Mouse (Mus musculus) liver, embryonic 16.5 days (tissue): ENCODE data around the gene Cfap77. TPM values are rescaled to one million over a fixed set of nuclear protein-coding genes. Genes with fewer than 3 reads are reported as not detected.
"Not testable (repeated sequence)": the region's sequence is repeated elsewhere in the genome, so short reads cannot be mapped to it uniquely, and the experiment has no call there.

Experiments
- ATAC-seq: fragments of 200-750 bp; cut with Nextera tagmentation; 2 replicates; pipeline ENCODE4 v1.8.0; 2017; ENCODE audit warnings: low read depth, mild to moderate bottlenecking, moderate number of reproducible peaks, moderate library complexity
- H3K27ac ChIP-seq: fragments of 300-500 bp; sonication (generic); 2 replicates; pipeline ENCODE4 v1.5.1; 2014; ENCODE audit warnings: mild to moderate bottlenecking, low read length
- H3K27me3 ChIP-seq: fragments of 300-500 bp; sonication (generic); 2 replicates; pipeline ENCODE4 v1.6.1; 2014; ENCODE audit warnings: low read depth, low read length, mixed read lengths; ENCODE audit not compliant: control insufficient read depth, insufficient read depth
- H3K36me3 ChIP-seq: fragments of 300-500 bp; sonication (generic); 2 replicates; pipeline ENCODE4 v1.6.1; 2014; ENCODE audit warnings: mild to moderate bottlenecking; ENCODE audit not compliant: control insufficient read depth, insufficient read depth
- H3K4me1 ChIP-seq: fragments of 300-500 bp; sonication (generic); 2 replicates; pipeline ENCODE4 v1.6.1; 2014; ENCODE audit warnings: low read depth, low read length, mixed read lengths; ENCODE audit not compliant: control insufficient read depth
- H3K4me2 ChIP-seq: fragments of 300-500 bp; sonication (generic); 2 replicates; pipeline ENCODE4 v1.6.1; 2014; ENCODE audit warnings: low read depth, low read length, mixed read lengths
- H3K4me3 ChIP-seq: fragments of 300-500 bp; sonication (generic); 2 replicates; pipeline ENCODE4 v1.5.1; 2014; ENCODE audit warnings: low read depth, mild to moderate bottlenecking, low read length
- H3K9ac ChIP-seq: fragments of 300-500 bp; sonication (generic); 2 replicates; pipeline ENCODE4 v1.6.1; 2014; ENCODE audit warnings: low read depth, low read length
- H3K9me3 ChIP-seq: fragments of 300-500 bp; sonication (generic); replicated peaks from 2 replicates; pipeline ENCODE4 v1.6.1; 2016; ENCODE audit warnings: low read length; ENCODE audit not compliant: control insufficient read depth
- WGBS: fragments of 180-500 bp; shearing (Covaris S2); extraction: QIAGEN DNeasy Blood & Tissue Kit; methylation state at CpG from one replicate; pipeline ENCODE4 v1.1.7; 2014; ENCODE audit not compliant: insufficient replicate concordance; 5-methylcytosine and 5-hydroxymethylcytosine counted together
- polyA plus RNA-seq: library from polyadenylated mRNA; unstranded; fragments of >200 nt; fragmentation: Nextera tagmentation; extraction: Ambion mirVana; gene quantifications from 2 replicates; pipeline ENCODE4 v1.2.1, GENCODE M21; 2015

Cfap77 gene
- polyA plus RNA-seq, 1 experiment from 2014 or later: 0.11 TPM

- not testable (repeated sequence) for H3K9me3 ChIP-seq, H3K4me2 ChIP-seq, H3K27me3 ChIP-seq, H3K36me3 ChIP-seq, H3K9ac ChIP-seq, ATAC-seq, H3K4me3 ChIP-seq, H3K4me1 ChIP-seq, H3K27ac ChIP-seq
- WGBS: 67% methylated on average over 6 of the region's 6 CpGs
Measured at GRCm38 (mm10) chr2:29089276-29089675, 34.4 kb upstream of the Cfap77 start.

DNA sequence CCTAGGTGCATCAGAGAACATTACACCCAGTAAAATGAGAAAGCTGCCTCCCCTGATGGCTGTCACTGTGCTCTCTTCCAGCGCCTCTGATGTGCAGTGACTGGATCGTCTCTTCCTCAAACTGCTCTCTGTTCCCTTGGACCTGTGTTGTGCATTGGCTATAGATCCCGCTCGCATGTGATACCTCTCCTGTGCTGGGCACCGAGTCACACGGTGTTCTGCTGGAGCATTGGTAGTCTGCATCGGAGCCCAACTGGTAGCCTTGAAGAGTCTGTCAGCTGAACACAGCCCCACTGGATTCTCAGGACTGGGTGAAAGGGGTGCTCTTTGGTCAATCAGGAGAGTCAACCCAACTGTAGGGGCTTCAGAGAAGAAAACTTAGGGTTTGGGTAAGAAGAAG lies 31.2 kb upstream of the Cfap77 start:
- 91% methylated on average over 7 of the region's 7 CpGs for WGBS
- Histone ChIP-seq H3K4me2 (no peak overlapping the region), H3K27ac (no peak overlapping the region), H3K36me3 (peaks cover 15% of the 10 kb centered on the region), H3K9me3 (no peaks in the 10 kb centered on the region), H3K27me3 (no peaks in the 10 kb centered on the region), H3K9ac (no peak overlapping the region), H3K4me1 (no peaks in the 10 kb centered on the region), H3K4me3 (no peak overlapping the region)
- no peak for ATAC-seq

DNA sequence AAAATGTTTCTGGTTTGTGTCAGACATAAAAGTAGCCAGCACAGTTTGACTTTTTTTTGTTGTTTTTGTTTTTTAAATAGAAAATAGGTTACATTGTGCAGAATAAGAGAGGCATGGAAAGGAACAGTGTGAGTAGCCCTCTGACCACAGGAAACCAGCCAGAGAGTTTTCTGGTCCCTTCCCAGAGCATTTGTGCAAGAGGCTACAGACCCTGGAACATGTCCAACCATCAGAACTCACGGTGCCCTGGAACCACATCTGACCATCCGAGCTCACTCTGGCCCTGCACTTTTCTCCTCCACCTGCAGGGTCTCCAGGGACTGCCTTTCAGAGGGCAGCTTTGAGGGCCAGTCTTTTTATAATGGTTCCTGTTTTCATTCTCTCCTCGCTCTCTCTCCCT lies 27.1 kb upstream of the Cfap77 start:
- ATAC-seq: no peak
- no peak overlapping the region for H3K9ac ChIP-seq
- H3K4me3 ChIP-seq: no peak overlapping the region
- peaks cover 32% of the 10 kb centered on the region for H3K36me3 ChIP-seq
- no peak overlapping the region for H3K4me2 ChIP-seq
- no peaks in the 10 kb centered on the region for H3K4me1 ChIP-seq
- 61% methylated on average over 3 of the region's 3 CpGs for WGBS
- H3K9me3 ChIP-seq: no peaks in the 10 kb centered on the region
- no peaks in the 10 kb centered on the region for H3K27me3 ChIP-seq
- H3K27ac ChIP-seq: no peak overlapping the region

- Histone ChIP-seq H3K4me3 (no peak overlapping the region), H3K27me3 (no peaks in the 10 kb centered on the region), H3K36me3 (peaks cover 30% of the 10 kb centered on the region), H3K9me3 (no peaks in the 10 kb centered on the region), H3K4me1 (no peaks in the 10 kb centered on the region), H3K4me2 (no peak overlapping the region), H3K27ac (no peak overlapping the region), H3K9ac (no peak overlapping the region)
- ATAC-seq: no peak
- 58% methylated on average over 2 of the region's 2 CpGs for WGBS
Measured at GRCm38 (mm10) chr2:29076226-29076625, 21.4 kb upstream of the Cfap77 start.

- H3K9ac ChIP-seq: no peak overlapping the region
- H3K9me3 ChIP-seq: no peaks in the 10 kb centered on the region
- H3K4me3 ChIP-seq: no peak overlapping the region
- no peak overlapping the region for H3K27ac ChIP-seq
- no peak overlapping the region for H3K4me2 ChIP-seq
- WGBS: 72% methylated on average over 11 of the region's 11 CpGs
- peaks cover 28% of the 10 kb centered on the region for H3K36me3 ChIP-seq
- ATAC-seq: no peak
- H3K4me1 ChIP-seq: no peaks in the 10 kb centered on the region
- H3K27me3 ChIP-seq: no peaks in the 10 kb centered on the region
Measured at GRCm38 (mm10) chr2:29075331-29076070, 20.6 kb upstream of the Cfap77 start.

DNA sequence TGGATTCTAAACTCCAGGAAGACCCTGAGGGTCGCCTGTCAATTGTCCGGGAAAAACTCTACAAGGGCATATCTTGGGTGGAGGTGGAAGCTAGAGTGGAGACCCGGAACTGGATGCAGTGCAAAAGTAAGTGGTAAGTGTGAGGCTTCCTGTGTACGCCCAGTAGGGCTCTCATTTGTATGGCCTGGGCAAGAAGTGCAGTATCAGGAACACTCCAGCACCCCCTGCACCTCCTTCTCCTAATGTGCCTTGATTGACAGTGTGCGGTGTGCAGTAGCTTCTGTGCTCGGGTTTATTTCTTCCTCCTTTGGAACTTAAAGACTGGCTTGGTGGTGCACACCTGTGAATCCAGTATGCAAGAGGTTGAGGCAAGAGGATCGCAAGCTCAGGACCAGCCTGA lies 19.8 kb upstream of the Cfap77 start:
- no peaks in the 10 kb centered on the region for H3K4me1 ChIP-seq
- H3K9ac ChIP-seq: no peak overlapping the region
- no peak overlapping the region for H3K4me2 ChIP-seq
- no peaks in the 10 kb centered on the region for H3K27me3 ChIP-seq
- WGBS: 85% methylated on average over 7 of the region's 7 CpGs
- no peak for ATAC-seq
- no peaks in the 10 kb centered on the region for H3K9me3 ChIP-seq
- H3K4me3 ChIP-seq: no peak overlapping the region
- H3K27ac ChIP-seq: no peak overlapping the region
- peaks cover 25% of the 10 kb centered on the region for H3K36me3 ChIP-seq

- 71% methylated on average over 7 of the region's 7 CpGs for WGBS
- Histone ChIP-seq H3K36me3 (peaks cover 14% of the 10 kb centered on the region), H3K27me3 (no peaks in the 10 kb centered on the region), H3K4me3 (no peak overlapping the region), H3K9ac (no peak overlapping the region), H3K4me1 (peaks cover under 1% of the 10 kb centered on the region; the same call in 1 of the 2 replicates), H3K4me2 (no peak overlapping the region), H3K27ac (no peak overlapping the region), H3K9me3 (no peaks in the 10 kb centered on the region)
- ATAC-seq: no peak
Measured at GRCm38 (mm10) chr2:29066410-29066809, 11.5 kb upstream of the Cfap77 start.

DNA sequence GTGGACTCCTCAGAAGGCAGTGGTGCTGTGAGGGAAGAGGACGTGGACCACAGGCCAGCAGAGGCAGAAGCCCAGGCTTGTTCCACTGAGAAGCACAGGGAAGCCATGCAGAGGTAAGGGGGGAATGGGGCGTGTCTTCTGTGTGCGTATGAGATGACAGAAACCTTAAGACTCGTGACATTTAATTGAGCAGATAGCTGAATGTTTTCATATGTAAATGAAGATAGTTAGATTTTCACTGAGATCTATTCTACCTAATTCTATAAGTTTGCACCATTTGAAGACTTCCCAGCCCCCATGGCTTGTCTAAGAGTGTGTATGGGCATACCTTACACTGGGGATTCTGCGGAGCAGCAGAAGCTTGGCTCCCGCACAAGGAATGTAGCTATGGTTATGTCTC lies 10.9 kb upstream of the Cfap77 start:
- ATAC-seq: no peak
- Histone ChIP-seq H3K9me3 (no peaks in the 10 kb centered on the region), H3K36me3 (peaks cover 11% of the 10 kb centered on the region), H3K27ac (no peak overlapping the region), H3K4me3 (no peak overlapping the region), H3K4me1 (peaks cover 7% of the 10 kb centered on the region), H3K27me3 (no peaks in the 10 kb centered on the region), H3K9ac (no peak overlapping the region), H3K4me2 (no peak overlapping the region)
- 79% methylated on average over 6 of the region's 6 CpGs for WGBS

DNA sequence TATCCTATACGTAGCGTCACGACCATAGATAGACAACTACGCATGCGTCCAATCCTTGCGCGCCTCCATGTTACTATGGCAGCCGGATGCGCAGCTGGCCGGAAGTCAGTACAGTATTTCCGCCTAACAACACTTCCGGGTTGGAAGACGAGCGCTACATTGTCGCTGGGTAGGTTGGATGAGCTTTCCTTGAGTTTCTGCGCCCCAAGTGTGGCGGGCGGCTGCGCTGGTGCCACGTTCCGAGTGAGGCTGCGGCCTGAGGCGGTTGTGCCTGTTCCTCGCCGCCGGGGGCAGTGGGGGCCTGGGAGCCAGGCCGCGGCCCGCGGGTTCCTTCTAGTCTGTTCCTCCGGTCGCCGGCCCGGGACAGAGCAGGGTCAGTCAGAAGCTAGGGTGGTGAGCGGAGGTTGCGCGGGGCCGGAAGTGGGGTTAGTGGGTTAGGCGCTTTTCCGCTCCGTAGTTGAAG lies 5.3 kb upstream of the Cfap77 start, which contains the start of gene Ttf1:
TSS of gene Ttf1 (plus strand) at position 128 of the 463 bp plus-strand sequence.
- peak; percentile 95 for ATAC-seq
- WGBS: under 1% methylated on average over 41 of the region's 41 CpGs
- Histone ChIP-seq H3K4me1 (peaks cover 7% of the 10 kb centered on the region), H3K27ac (peak within 1 kb of the TSS; percentile 94), H3K36me3 (no peaks in the 10 kb centered on the region), H3K9me3 (no peaks in the 10 kb centered on the region), H3K9ac (peak within 1 kb of the TSS; percentile 86), H3K4me3 (peak within 1 kb of the TSS; percentile 81), H3K27me3 (peaks cover 10% of the 10 kb centered on the region; the same call in 1 of the 2 replicates), H3K4me2 (peak within 1 kb of the TSS; percentile 74)
